ENCODE assay signal across 9 mouse cellular contexts in genomic region chr15:59828421-59828820, GRCm38 (mm10).
A peak's percentile ranks its signal among the peaks of the same experiment; 100 is the strongest.
DNase-seq lines count a peak whose midpoint lies in the region; ATAC-seq and TF ChIP-seq lines count a peak whose summit lies in the region.
"Had no signal": no experiment of that assay in that cellular context is flagged by ENCODE, and none has a peak within 500 bp of the region (broad histone marks: within the 10 kb centered on the region; RNA-seq: fewer than 3 reads in every experiment).

No protein-coding gene starts in this region.

- peak; percentile 82 for ATAC-seq in CD4-positive, CD25-positive, alpha-beta regulatory T cell, adult 4 months
- peak; percentile 64 for ATAC-seq in forebrain, embryonic 11.5 days (replicated peaks; ENCODE audit: low FRiP score)
- peak; percentile 67 for ATAC-seq in heart, postnatal 0 days (ENCODE audit: insufficient read depth, low read depth)
- ATAC-seq in liver, embryonic 15.5 days (ENCODE audit: insufficient read depth) = 0 out of 2 replicates have a peak, but pooled peaks have one; percentile 18
- peak; percentile 76 for ATAC-seq in neural tube, embryonic 11.5 days (ENCODE audit: insufficient read depth, low FRiP score, low TSS enrichment)

- H3K27ac ChIP-seq in forebrain, embryonic 11.5 days (ENCODE audit: low read depth, low read length) = no peak overlapping the region
- no peak overlapping the region for H3K27ac ChIP-seq in heart, postnatal 0 days (ENCODE audit: low read depth)
- no peak overlapping the region for H3K27ac ChIP-seq in liver, embryonic 15.5 days (replicated peaks)
- H3K27ac ChIP-seq in neural tube, embryonic 11.5 days (ENCODE audit: low read depth, low read length) = no peak overlapping the region

- DNase-seq in brain, embryonic 18.5 days (ENCODE audit: low read depth, low spot score) = peak; percentile 43
- peak; percentile 81 for DNase-seq in forebrain, embryonic 11.5 days (ENCODE audit: low spot score)
- DNase-seq in heart, postnatal 0 days (ENCODE audit: low spot score) = peak; percentile 83
- peak; percentile 83 to 84 for DNase-seq in kidney, postnatal 25 days
- peak; percentile 79 for DNase-seq in neural tube, embryonic 11.5 days (ENCODE audit: low spot score)
- DNase-seq in telencephalon, adult 2 months (ENCODE audit: low read depth, low spot score) = peak; percentile 73

- no peaks in the 10 kb centered on the region for H3K9me3 ChIP-seq in forebrain, embryonic 11.5 days (ENCODE audit: control insufficient read depth, low read length)
- no peaks in the 10 kb centered on the region for H3K9me3 ChIP-seq in heart, postnatal 0 days (replicated peaks; ENCODE audit: control insufficient read depth, low read length)
- no peaks in the 10 kb centered on the region for H3K9me3 ChIP-seq in liver, embryonic 15.5 days (replicated peaks)
- H3K9me3 ChIP-seq in neural tube, embryonic 11.5 days (ENCODE audit: control insufficient read depth, low read length) = no peaks in the 10 kb centered on the region

- no peak overlapping the region for H3K4me2 ChIP-seq in forebrain, embryonic 11.5 days (ENCODE audit: low read depth, low read length, severe bottlenecking)
- peak overlapping the region; percentile 14; the same call in 1 of the 2 replicates for H3K4me2 ChIP-seq in heart, postnatal 0 days (ENCODE audit: low read depth, low read length)
- no peak overlapping the region for H3K4me2 ChIP-seq in liver, embryonic 15.5 days
- H3K4me2 ChIP-seq in neural tube, embryonic 11.5 days (ENCODE audit: low read depth) = no peak overlapping the region

- H3K4me1 ChIP-seq in forebrain, embryonic 11.5 days (replicated peaks; ENCODE audit: control insufficient read depth, insufficient read depth, low read length) = no peaks in the 10 kb centered on the region
- H3K4me1 ChIP-seq in heart, postnatal 0 days (ENCODE audit: control insufficient read depth, insufficient read depth) = no peaks in the 10 kb centered on the region
- H3K4me1 ChIP-seq in liver, embryonic 15.5 days (replicated peaks) = 0 out of 2 replicates have a peak, but pooled peaks cover 3% of the 10 kb centered on the region
- no peaks in the 10 kb centered on the region for H3K4me1 ChIP-seq in neural tube, embryonic 11.5 days (ENCODE audit: control insufficient read depth, insufficient read depth, low read length)

- no peak for TF ChIP-seq EP300 in heart, postnatal 0 days (IDR thresholded peaks at IDR 0.05; ENCODE audit: low read depth)

- TF ChIP-seq CTCF in heart, postnatal 0 days (IDR thresholded peaks at IDR 0.05; ENCODE audit: low read depth) = peak; percentile 86

- 25% methylated on average over 5 of the region's 5 CpGs for WGBS in forebrain, embryonic 11.5 days
- WGBS in heart, postnatal 0 days = 17% methylated on average over 5 of the region's 5 CpGs
- 22% methylated on average over 5 of the region's 5 CpGs for WGBS in liver, embryonic 15.5 days (ENCODE audit: insufficient replicate concordance)
- 15% methylated on average over 5 of the region's 5 CpGs for WGBS in neural tube, embryonic 11.5 days

- no peak overlapping the region for H3K9ac ChIP-seq in forebrain, embryonic 11.5 days (ENCODE audit: low read length)
- H3K9ac ChIP-seq in heart, postnatal 0 days (replicated peaks; ENCODE audit: low read depth, low read length) = no peak overlapping the region
- no peak overlapping the region for H3K9ac ChIP-seq in liver, embryonic 15.5 days
- H3K9ac ChIP-seq in neural tube, embryonic 11.5 days (ENCODE audit: low read length) = no peak overlapping the region

- H3K27me3 ChIP-seq in forebrain, embryonic 11.5 days (ENCODE audit: control insufficient read depth, insufficient read depth, low read length) = no peaks in the 10 kb centered on the region
- H3K27me3 ChIP-seq in heart, postnatal 0 days (ENCODE audit: control insufficient read depth, insufficient read depth, low read length) = no peaks in the 10 kb centered on the region
- no peaks in the 10 kb centered on the region for H3K27me3 ChIP-seq in liver, embryonic 15.5 days
- no peaks in the 10 kb centered on the region for H3K27me3 ChIP-seq in neural tube, embryonic 11.5 days (ENCODE audit: control insufficient read depth, insufficient read depth, low read length)

- H3K36me3 ChIP-seq in forebrain, embryonic 11.5 days (ENCODE audit: control insufficient read depth, insufficient read depth, low read length) = no peaks in the 10 kb centered on the region
- no peaks in the 10 kb centered on the region for H3K36me3 ChIP-seq in heart, postnatal 0 days (replicated peaks; ENCODE audit: control insufficient read depth, insufficient read depth, low read length)
- no peaks in the 10 kb centered on the region for H3K36me3 ChIP-seq in liver, embryonic 15.5 days (replicated peaks)
- no peaks in the 10 kb centered on the region for H3K36me3 ChIP-seq in neural tube, embryonic 11.5 days (ENCODE audit: control insufficient read depth, insufficient read depth, low read length)

- H3K4me3 ChIP-seq in forebrain, embryonic 11.5 days (ENCODE audit: low read depth, low read length) = no peak overlapping the region
- no peak overlapping the region for H3K4me3 ChIP-seq in heart, postnatal 0 days (ENCODE audit: low read depth, low read length)
- no peak overlapping the region for H3K4me3 ChIP-seq in liver, embryonic 15.5 days (replicated peaks)
- H3K4me3 ChIP-seq in neural tube, embryonic 11.5 days (ENCODE audit: low read depth, low read length) = no peak overlapping the region
- H3K4me3 ChIP-seq: erythroblast, embryonic 14.5 days had no signal

Comparison
In these comparisons a context has a peak if more than half of its experiments do, and no peak if none do; other contexts are left out.
1. ATAC-seq: peak in every context shown above with its lines; median percentile 82 in CD4-positive, CD25-positive, alpha-beta regulatory T cell, adult 4 months; 76 in neural tube, embryonic 11.5 days; 67 in heart, postnatal 0 days; 64 in forebrain, embryonic 11.5 days; 18 in liver, embryonic 15.5 days.